Mouse (Mus musculus): ENCODE data around the gene Sufu. TPM values are rescaled to one million over a fixed set of nuclear protein-coding genes. Genes with fewer than 3 reads are reported as not detected.

Gene Sufu
- polyA plus RNA-seq, 1 experiment from 2014 or later = 33.2 TPM

Other genes starting within 250 kb of the Sufu start
- gene Pitx3, start 248.6 kb upstream of the Sufu start, polyA plus RNA-seq (2014; fragmentation: Nextera tagmentation; extraction: Ambion mirVana) = 0.65 and 0.88 TPM in 2 replicates
- 43.8 and 63.0 TPM in 2 replicates for gene Gbf1, start 244.4 kb upstream of the Sufu start, polyA plus RNA-seq (2014; fragmentation: Nextera tagmentation; extraction: Ambion mirVana)
- 2.7 and 4.6 TPM in 2 replicates for gene Nfkb2, start 92.6 kb upstream of the Sufu start, polyA plus RNA-seq (2014; fragmentation: Nextera tagmentation; extraction: Ambion mirVana)
- 10.0 and 11.9 TPM in 2 replicates for gene Psd, start 69.7 kb upstream of the Sufu start, polyA plus RNA-seq (2014; fragmentation: Nextera tagmentation; extraction: Ambion mirVana)
- 26.3 and 27.1 TPM in 2 replicates for gene Fbxl15, start 68.7 kb upstream of the Sufu start, polyA plus RNA-seq (2014; fragmentation: Nextera tagmentation; extraction: Ambion mirVana)
- gene Cuedc2, start 58.2 kb upstream of the Sufu start, polyA plus RNA-seq (2014; fragmentation: Nextera tagmentation; extraction: Ambion mirVana) = 252 and 260 TPM in 2 replicates
- gene Mfsd13a, start 55.8 kb upstream of the Sufu start, polyA plus RNA-seq (2014; fragmentation: Nextera tagmentation; extraction: Ambion mirVana) = 4.4 and 6.9 TPM in 2 replicates
- gene 2310034G01Rik, start 46.6 kb upstream of the Sufu start, polyA plus RNA-seq (2014; fragmentation: Nextera tagmentation; extraction: Ambion mirVana) = 1.7 TPM in 2 replicates
- 223 and 250 TPM in 2 replicates for gene Actr1a, start 1.1 kb upstream of the Sufu start, polyA plus RNA-seq (2014; fragmentation: Nextera tagmentation; extraction: Ambion mirVana)
- 28.4 and 30.6 TPM in 2 replicates for gene Trim8, start 104.8 kb downstream of the Sufu start, polyA plus RNA-seq (2014; fragmentation: Nextera tagmentation; extraction: Ambion mirVana)
- 145 and 160 TPM in 2 replicates for gene Arl3, start 176.3 kb downstream of the Sufu start, polyA plus RNA-seq (2014; fragmentation: Nextera tagmentation; extraction: Ambion mirVana)
- gene Sfxn2, start 176.5 kb downstream of the Sufu start, polyA plus RNA-seq (2014; fragmentation: Nextera tagmentation; extraction: Ambion mirVana) = 9.3 and 11.1 TPM in 2 replicates
- 31.5 and 33.4 TPM in 2 replicates for gene Wbp1l, start 202.2 kb downstream of the Sufu start, polyA plus RNA-seq (2014; fragmentation: Nextera tagmentation; extraction: Ambion mirVana)

All from hindbrain, embryonic 11.5 days (tissue).